Mouse (Mus musculus) adrenal gland, postnatal 10 days (tissue): ENCODE data around the gene Jazf1. TPM values are rescaled to one million over a fixed set of nuclear protein-coding genes. Genes with fewer than 3 reads are reported as not detected.
A peak's percentile ranks its signal among the peaks of the same experiment; 100 is the strongest.

Source experiments
- DNase-seq: peaks from one replicate; pipeline ENCODE4 v3.0.0; 2021; ENCODE audit warnings: mixed read lengths
- total RNA-seq, 2 experiments: library from RNA; stranded (reverse); gene quantifications; 2 replicates each; pipeline ENCODE4 v1.2.3; 2021

Jazf1 gene
- total RNA-seq, 2 experiments from 2014 or later: 5.0 to 5.4 TPM

DNA sequence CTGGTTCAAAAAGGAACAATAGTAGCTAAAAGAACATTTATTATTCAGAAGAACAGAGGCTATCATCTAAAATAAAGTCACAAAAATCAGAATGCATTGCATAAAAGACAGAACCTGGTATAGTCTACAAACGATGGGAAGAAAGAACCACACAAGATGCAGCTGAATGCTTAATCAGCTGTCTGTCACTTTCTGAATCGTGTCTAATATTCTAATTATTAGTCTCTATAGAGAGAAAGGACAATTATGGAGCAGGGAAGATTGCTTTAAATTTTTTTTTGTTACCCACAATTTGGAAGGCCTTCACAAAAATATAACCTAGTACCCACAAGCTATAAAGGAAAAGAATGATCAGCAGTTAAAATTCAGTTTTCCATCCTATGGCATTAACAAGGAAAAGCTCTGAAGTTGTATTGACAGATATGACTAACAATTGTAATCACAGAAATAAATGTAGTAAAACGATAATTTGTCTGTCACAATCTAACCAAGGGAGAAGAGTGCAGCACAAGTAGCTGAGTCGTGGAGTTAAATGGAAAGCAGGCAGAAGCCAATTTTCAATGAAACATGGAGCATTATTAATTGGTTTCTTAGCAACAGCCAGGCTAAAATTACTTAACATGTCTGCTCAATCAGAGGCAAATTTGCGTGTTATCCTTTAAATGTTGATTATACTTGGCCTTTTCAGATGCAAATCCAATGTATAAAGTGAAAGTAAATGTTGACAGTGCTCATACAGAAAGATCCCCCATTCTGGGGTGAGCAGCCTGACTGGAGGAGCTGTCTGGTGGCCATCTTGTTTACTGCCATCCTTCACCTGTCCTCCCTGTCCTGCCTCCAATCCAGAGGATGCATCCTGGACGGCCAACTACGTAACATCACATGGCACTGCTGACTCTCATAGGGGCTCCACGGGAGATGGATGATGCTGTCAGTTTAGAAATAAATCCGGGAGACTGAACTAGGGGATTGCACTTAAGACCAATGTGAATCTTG lies 53.7 kb downstream of the Jazf1 start:
- DNase-seq: no peak

DNA sequence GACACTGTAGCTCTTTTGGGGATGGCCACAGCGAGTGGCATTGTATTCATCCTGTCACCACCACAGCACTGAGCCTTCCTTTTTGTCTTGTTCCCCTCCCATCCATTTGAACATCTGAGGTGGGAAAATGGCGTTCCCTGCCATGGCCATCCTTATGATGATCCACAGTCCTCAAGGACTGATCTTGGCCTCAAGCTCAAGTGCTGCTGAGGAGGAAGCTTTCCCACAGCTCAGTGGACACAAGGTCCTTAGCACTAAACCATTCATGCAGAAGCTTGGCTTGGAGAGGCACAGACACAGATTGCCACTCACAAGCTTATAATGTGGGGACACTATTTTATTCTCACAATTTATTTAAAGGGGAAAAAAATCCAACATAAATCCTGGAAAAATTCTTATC lies 58.1 kb downstream of the Jazf1 start:
- DNase-seq: no peak

DNA sequence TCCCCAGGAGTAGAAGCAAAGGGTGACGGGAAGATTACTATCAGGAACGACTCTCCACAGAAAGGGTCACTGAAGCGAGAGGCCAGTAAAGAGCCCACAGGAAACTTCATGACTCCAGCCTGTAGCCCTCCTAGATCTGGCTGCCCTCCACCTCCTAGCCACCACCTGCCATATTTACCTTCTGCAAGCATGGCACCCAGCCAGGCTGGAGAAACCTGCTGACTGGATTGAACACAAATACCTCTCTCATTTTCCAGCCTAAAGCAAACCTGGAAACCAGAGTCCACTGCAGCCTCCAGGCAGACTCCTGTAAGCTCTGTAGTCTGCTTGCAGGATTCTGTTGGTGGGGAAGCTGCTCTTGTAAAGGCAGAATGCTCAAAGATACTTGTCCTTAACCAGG lies 62.4 kb downstream of the Jazf1 start:
- DNase-seq: no peak

DNA sequence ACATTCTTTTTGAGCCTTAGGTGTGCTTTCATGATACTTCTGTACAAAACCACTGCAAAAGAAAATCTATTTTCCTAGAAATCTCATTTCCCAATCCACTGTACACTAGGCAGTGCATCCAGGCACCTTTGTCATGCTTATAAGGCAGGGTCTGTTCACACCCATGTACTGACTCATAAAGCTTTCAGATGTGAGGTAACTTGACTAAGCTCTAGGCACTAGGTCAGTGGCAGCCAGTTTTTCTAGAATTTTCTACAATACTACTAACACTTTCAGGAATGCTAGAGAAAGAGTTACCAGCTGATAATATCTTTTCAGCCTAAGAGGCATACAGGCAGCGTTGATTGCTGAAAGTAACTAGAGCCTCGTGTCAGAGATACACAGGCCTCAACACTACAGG lies 62.9 kb downstream of the Jazf1 start:
- DNase-seq: no peak

DNA sequence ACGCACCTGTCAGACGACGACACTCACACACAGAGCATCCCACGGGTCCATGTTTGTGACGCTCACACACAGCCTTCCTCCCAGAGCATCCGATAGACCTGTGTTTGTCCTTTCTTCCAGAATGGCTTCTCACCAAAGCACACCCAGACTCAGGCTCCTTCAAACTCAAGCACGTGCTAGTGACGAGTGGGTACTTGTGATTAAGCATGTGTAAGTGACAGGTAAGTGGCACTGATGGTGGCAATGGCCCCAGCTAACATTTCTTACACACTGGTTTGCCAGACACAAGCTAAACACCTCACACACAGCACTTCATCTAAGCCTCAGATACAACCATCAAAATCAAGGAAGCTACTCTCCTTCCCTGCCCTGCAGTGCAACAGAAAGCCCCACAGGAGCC lies 77.6 kb downstream of the Jazf1 start:
- DNase-seq: no peak

DNA sequence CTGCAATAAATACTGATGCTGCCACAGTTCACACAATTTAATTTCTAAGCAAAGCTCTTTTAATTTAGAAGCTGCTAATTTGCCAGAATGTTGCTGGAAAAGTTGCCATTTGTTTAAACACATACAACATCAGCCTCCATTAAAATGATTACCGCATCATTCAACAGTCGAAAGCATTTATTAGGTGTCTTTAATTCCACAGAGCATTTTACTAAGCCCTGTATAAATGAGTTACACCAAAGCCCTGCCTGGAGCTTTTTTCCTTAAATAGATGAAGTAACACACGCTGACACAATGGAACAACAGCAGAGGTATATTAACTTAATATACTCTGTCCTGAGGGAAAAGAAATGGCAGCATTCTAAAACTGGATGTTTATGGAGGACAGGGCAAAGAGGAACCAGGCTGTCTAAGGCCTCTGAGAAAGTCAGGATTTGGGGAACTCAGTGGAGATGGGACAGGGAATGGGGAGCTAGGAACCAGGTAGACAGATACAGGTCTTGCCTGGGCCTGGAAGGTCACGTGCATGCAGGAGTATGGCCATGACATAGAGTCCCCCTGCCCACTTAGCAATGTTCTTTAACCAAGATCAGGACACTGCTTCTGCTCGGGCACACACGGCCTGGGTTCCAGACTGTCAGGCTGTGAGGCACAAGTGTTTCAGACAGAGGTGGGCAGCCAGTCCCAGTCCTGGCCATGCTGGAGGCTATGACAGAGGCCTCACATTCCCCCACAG lies 80.4 kb downstream of the Jazf1 start:
- DNase-seq: no peak

DNA sequence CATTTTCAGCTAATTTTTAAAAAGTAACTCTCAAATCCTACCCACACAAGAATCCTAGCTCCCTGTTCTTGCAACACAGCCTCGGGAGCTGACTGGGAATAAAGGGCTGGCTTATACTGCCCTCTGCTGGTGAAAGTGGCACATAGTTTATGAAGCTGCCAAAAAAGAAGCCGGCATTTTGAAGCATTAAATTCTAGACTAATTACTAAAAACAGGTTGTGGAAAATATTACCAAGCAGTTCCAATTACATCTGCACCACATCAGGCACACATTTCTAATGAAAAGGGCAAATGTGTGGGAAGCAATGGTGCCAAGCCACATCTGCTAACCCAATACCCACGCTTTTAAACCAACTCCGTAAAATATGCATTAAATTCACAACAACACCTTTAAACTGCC lies 81.0 kb downstream of the Jazf1 start:
- DNase-seq: peak; percentile 47

DNA sequence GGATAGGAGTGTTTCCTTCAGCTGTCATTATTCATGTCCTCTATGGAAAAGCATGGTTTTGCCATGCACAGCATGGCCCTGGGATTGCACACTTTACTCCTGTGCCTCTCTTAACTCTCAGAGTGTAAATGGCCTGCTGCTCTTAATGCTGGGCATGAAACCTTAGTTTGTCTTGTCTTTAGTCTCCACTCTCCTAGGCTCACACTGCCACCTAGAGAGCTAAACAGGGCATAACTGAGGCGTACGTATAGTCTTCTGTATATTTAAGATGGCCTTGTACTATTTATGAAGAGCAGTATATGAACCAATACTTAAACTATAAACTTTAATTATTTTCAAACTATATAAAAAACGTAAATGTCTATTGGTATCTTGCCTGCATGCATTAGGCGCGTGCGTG lies 86.3 kb downstream of the Jazf1 start:
- no peak for DNase-seq

DNA sequence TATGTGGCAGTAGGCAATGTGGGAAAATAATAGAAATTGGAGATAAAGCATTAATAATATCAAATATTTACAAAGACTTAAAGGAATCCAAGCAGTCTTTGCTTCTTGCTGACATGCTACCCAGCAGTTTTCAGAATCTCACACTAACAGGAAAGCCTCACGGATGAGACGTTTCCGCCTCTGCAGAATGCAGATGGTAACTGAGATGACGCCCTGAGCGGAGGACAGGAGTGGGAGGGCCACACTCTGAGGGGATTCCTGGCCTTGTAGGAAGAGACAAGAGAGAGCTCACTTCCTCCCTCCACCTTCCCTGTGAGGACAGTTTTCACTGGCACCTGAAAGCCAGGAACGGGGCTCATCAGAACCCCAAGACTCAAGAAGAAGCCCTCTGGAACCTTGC lies 88.9 kb downstream of the Jazf1 start:
- DNase-seq: no peak

DNA sequence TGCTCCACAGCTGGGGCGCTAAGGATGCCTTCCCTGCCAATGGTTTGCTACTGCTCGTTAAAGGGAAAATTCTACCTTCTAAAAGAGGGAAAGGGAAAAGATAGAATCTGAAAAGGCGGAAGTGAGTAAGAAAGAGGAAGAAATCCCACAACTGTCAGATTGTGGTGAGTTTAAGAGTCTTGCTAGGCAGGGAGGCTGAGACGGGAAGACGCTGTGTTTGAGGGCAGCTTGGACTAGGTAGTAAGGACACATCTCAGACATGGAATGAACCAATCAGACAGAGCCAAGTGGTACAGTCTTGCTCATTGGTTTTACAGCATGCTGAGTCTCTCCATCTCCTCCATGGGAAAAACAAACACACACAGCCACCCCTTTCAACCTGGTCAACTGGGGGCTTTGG lies 95.1 kb downstream of the Jazf1 start:
- DNase-seq: no peak

DNA sequence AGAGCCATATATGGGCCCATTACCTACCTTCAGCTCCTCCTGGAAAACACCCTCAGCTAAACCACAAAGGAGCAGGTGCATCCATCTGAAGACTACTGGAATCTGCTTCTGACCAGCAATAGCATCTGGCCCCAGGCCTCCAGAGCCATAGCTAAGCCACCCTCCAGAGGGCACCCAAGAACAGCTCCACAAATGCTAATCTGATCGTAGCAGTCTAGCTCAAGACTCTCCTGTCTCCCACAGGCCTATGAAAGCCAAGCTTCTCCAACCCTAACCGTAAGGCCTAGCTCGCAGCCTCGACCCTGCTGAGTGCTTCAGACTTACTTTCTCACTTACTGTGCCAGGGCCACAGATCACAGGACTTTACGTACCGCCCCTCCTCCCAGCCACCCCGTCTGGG lies 96.3 kb downstream of the Jazf1 start:
- DNase-seq: peak; percentile 32

DNA sequence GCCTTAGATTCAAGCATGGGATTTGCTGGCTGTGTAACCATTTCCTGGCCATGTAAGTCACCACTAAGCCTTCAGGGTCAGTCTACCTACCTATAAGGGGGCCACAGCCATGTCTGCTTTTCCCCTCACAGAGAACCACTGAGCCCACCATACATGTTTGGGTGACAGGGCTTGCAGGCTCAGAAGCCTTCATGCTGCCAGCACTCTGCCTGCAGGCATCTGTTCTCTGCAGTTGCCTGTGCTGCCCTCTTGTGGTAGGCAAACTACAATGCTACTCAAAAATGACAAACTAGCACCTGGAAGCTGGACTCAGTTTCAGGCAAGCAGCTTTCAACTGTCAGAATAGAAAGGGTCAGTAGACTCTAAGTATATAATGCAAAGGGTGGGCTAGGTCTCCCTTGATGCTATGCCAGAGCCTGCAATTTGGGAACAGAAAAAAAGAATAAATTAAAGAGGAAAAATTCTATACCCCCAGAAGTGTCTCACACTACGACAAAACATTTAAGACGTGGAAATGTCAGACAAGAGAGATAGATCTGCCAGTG lies 98.6 kb downstream of the Jazf1 start:
- DNase-seq: peak; percentile 82

DNA sequence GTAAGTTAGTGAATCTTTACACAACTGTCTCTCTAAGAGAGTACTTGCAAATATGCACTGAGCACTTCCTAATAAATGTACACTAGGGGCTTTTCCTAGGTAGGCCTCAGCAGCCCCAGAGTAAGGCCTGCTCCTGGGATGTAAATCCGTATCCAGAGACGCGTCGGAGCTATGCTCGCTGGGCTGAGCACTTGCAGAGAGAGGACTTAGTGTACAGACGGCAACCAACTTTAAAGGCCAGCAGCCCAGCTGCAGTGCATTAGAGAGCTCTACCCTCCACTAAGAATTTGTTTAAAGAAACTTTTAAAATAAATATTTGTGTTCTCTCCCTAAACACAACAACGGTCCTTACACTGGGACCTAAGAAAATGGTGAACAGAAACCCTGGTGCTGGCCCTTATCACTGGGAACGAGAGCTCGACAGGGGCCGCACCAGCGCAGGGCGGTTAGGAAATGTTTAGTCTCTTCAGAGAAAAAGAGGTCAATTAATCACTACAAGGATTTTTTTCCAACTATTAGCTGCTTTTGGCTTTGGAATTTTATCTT lies 100.0 kb downstream of the Jazf1 start:
- DNase-seq: no peak

DNA sequence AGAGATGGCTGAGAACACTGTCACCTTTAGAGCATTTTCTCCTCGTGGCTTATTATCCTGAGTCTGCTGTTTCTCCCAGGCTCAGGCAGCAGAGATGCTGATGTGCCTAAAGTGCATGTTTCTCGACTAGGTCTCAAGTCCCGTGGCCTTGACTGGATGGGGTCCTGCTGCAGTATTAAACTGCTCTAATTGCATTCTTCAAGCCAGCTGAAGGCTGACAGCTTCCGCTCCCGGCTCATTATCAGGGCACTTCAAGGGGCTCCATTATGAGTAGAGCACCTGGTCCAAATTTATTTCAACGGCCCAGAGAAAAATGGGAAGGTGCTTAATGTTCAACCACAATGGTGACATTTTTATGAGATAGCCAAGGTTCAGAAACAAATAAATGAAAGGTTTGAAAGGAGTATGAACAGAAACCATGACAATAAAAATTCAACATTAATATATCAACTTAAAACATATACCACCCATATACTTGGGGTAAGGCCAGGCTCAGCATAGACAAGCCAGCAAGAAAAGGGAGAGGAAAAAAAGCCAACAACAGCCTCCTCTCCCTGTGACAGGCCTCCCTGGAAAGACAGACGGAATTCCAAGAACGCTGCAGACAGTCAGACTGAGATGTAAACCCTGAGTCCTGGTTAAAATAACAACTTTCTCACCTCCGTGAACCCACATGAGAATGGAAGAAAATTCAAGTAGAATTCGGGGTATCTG lies 100.7 kb downstream of the Jazf1 start:
- DNase-seq: no peak

DNA sequence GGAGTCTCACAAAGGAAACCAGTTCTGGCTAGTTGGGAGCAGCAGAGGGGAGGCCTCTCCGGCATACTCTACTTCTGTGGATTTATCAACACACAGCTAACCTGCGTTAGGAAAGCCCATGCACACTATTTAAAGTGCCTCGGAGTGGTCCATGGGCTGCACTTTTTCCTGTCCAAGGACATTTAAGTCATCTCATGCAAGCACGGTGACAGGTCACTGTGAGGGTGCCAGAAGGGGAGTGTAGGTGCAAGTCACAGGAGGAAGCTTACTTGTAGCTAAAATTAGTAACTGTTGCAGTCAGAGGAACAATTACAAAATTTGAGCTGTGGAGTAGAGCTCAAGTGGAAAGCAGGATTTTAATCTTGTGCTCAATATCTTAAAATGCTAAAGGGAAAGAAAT lies 102.4 kb downstream of the Jazf1 start:
- DNase-seq: peak; percentile 37

DNA sequence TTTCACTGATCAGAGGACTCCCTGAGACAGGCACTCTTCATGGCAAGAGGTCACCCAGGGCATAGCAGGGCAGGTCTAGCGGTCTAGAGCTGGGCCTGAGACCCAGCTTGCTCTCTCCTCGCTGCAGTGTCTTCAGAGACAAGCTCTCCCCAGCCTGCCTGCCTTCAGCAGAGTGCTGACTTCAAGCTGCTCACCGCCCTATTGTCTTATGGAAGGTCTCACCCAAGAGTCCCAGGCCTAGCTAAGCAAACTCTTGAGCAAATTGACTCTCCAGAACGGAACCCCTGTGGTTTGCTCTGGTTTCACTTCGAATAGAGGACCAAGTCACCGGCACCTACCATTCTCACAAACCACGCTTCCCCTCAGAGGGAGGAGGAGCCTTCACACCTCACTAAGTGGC lies 103.1 kb downstream of the Jazf1 start:
- DNase-seq: no peak

DNA sequence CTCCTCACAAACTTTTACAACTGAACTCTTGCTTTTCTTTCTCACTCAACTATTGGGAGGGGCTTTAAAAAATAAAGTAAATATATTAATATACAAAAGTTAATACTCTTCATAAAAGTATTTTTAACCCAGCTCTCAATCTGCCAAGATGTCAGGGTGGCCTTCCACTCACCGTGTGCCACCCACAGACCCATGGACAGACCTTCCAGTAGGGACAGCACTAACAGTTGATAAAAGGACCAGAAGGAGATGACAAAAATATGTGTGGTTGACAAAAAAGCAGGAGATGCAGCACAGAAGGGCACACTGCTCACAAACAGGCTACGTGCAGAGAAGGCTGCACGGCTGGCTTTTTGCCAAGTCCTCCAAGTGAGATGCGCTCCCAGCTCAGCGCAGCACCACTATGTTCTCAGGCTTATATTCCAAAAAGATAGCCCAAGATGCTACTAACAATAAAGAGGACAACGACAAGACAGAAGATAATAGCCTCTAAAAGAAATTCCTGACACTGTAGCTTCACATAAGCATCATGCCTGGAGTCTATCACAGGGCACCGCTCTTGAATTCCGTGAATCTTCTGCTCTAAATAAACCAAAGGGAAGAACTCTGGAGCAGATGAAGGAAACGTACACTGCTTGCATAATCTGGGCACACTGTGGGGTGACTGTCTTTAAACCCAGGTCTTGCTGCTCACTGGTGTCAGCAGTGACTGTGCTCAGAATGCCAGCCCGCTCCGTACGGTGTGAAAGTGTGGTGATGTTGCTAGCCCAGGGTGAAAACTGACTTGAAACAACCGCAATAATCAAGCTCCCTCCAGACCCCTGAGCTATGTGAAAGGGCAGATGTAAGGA lies 104.4 kb downstream of the Jazf1 start:
- peak; percentile 44 for DNase-seq

DNA sequence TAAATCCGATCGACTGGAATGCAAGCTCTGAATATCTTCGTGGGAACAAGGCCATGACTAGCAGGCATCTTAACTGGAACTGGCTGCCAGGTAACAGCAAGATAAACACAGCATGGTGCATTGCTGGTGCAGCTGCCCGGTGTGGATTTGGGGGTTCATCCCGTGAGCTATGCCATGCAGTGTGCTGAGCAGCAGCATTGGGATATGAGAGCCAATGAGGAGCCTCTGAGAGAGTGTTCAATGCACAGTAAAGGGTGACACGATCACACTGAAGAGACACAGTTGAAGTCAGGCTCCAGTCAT lies 105.0 kb downstream of the Jazf1 start:
- DNase-seq: no peak

DNA sequence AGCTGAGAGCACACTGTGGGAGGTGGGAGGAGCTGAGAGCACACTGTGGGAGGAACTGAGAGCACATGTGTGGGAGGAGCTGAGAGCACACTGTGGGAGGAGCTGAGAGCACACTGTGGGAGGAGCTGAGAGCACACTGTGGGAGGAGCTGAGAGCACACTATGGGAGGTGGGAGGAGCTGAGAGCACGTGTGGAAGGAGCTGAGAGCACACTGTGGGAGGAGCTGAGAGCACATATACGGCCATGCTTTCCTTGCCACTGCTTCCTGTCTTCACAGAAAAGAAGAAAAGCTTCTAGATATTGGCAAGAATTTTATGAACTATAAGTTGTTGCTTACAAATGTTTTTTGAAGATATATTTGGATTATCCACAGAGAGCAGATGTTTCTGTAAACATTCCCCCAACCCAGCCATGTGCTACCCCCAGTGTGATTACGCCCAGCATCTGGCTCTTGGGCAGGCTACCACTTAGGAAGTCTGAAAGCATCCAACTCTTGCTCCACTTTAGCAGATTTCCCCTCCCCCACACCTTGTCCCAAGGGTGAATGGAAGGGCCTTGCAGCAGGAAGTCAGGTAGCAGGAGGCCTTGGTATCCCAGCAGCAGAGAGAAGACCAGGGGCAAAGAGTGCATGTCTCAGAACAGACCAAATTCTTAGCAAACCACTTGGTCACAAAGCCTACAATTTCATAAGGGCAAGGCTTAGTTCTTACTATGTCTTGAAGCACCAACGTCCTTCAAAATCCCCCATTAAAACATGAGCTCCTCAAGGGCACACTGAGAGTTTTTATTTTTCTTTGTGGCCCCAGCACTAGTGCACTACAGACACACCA lies 105.6 kb downstream of the Jazf1 start:
- peak; percentile 37 for DNase-seq

DNA sequence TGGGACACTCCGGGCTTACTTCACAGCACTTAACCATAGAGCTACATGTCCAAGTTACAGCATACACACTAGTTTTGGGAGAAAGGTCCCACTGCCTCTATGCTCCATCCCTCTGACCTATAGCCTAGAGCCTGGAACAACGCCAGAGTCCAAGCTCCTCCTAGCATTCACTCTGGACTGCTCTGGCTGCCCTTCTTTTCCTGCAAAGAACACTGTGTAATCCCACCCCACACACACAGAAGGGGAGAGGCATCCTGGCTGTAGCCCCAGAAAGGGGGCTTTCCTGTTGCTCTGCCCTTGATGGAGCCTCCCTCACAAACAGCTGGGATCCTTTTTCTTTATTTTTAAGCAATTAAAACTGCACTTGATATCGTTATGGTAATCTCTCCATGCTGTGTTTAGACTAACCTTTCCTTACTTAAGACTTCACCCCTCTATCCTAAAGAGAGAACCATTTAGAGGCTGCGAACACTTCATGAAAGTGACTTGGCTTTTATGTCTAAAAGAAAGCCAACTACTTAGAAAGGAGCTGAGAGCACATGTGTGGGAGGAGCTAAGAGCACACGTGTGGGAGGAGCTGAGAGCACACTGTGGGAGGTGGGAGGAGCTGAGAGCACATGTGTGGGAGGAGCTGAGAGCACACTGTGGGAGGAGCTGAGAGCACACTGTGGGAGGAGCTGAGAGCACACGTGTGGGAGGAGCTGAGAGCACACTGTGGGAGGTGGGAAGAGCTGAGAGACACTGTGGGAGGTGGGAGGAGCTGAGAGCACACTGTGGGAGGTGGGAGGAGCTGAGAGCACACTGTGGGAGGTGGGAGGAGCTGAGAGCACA lies 106.6 kb downstream of the Jazf1 start:
- peak; percentile 45 for DNase-seq
